Mouse (Mus musculus): Measurements from ENCODE around the gene Cd300ld2. TPM values are rescaled to one million over a fixed set of nuclear protein-coding genes. Genes with fewer than 3 reads are reported as not detected.

The Cd300ld2 gene
- polyA plus RNA-seq (2021; fragmentation: Nextera tagmentation), result not detected in 2 replicates
- long read RNA-seq, experiment 1, result 0 reads
- long read RNA-seq, experiment 2, result 0 reads

GRCm38 (mm10) chr11:115016093-115016492, at the start of gene Cd300ld2:
Gene Cd300ld2 (minus strand): TSS chr11:115016193.

GRCm38 (mm10) chr11:115062077-115062476, 46.1 kb upstream of the Cd300ld2 start, which contains the start of gene Cd300e:
Gene Cd300e (minus strand): TSS chr11:115062177.

GRCm38 (mm10) chr11:115048259-115048658, 32.3 kb upstream of the Cd300ld2 start, which contains the start of gene Cd300ld3:
Gene Cd300ld3 (minus strand): TSS chr11:115048409.

GRCm38 (mm10) chr11:115037669-115038068, 21.7 kb upstream of the Cd300ld2 start, which contains the start of gene Cd300ld5:
Gene Cd300ld5 (minus strand): TSS chr11:115037769.

GRCm38 (mm10) chr11:115026912-115027311, 10.9 kb upstream of the Cd300ld2 start, which contains the start of gene Cd300ld4:
Gene Cd300ld4 (minus strand): TSS chr11:115027012.

GRCm38 (mm10) chr11:115001474-115002040, 14.4 kb downstream of the Cd300ld2 start, which contains the start of gene Cd300c2:
Gene Cd300c2 (minus strand): TSS chr11:115001880.

GRCm38 (mm10) chr11:114989793-114990192, 26.2 kb downstream of the Cd300ld2 start, which contains the start of gene Cd300ld:
Gene Cd300ld (minus strand): TSS chr11:114989922.

GRCm38 (mm10) chr11:114968752-114969207, 47.2 kb downstream of the Cd300ld2 start, which contains the start of gene Cd300c:
Gene Cd300c (minus strand): TSS chr11:114969157.

Other genes starting within 250 kb of the Cd300ld2 start
- 116 and 127 TPM in 2 replicates for gene Btbd17, start 220.2 kb downstream of the Cd300ld2 start, polyA plus RNA-seq (2021; fragmentation: Nextera tagmentation)
- not detected in 2 replicates for gene Gpr142, start 217.3 kb downstream of the Cd300ld2 start, polyA plus RNA-seq (2021; fragmentation: Nextera tagmentation)
- gene Gprc5c, start 165.0 kb downstream of the Cd300ld2 start, polyA plus RNA-seq (2021; fragmentation: Nextera tagmentation), result 1.9 and 2.3 TPM in 2 replicates
- gene Cd300a, start 126.2 kb downstream of the Cd300ld2 start, polyA plus RNA-seq (2021; fragmentation: Nextera tagmentation), result 1.2 and 1.9 TPM in 2 replicates
- 0.04 and 0.31 TPM in 2 replicates for gene Cd300lb, start 81.8 kb downstream of the Cd300ld2 start, polyA plus RNA-seq (2021; fragmentation: Nextera tagmentation)
- gene Cd300c, start 47.0 kb downstream of the Cd300ld2 start, polyA plus RNA-seq (2021; fragmentation: Nextera tagmentation), result not detected in 2 replicates
- gene Cd300ld, start 26.3 kb downstream of the Cd300ld2 start, polyA plus RNA-seq (2021; fragmentation: Nextera tagmentation), result 0.04 TPM in 1 of 2 replicates, not detected in the other
- gene Cd300c2, start 14.3 kb downstream of the Cd300ld2 start, polyA plus RNA-seq (2021; fragmentation: Nextera tagmentation), result 5.0 and 5.3 TPM in 2 replicates
- gene Cd300ld4, start 10.8 kb upstream of the Cd300ld2 start, polyA plus RNA-seq (2021; fragmentation: Nextera tagmentation), result 0.54 TPM in 1 of 2 replicates, not detected in the other
- gene Cd300ld5, start 21.6 kb upstream of the Cd300ld2 start, polyA plus RNA-seq (2021; fragmentation: Nextera tagmentation), result 0.51 and 0.54 TPM in 2 replicates
- gene Cd300ld3, start 32.2 kb upstream of the Cd300ld2 start, polyA plus RNA-seq (2021; fragmentation: Nextera tagmentation), result 1.5 TPM in 1 of 2 replicates, not detected in the other
- 0.26 TPM in 1 of 2 replicates, not detected in the other for gene Cd300e, start 46.0 kb upstream of the Cd300ld2 start, polyA plus RNA-seq (2021; fragmentation: Nextera tagmentation)
- 1.7 and 2.5 TPM in 2 replicates for gene Rab37, start 75.2 kb upstream of the Cd300ld2 start, polyA plus RNA-seq (2021; fragmentation: Nextera tagmentation)
- gene Cd300lf, start 117.8 kb upstream of the Cd300ld2 start, polyA plus RNA-seq (2021; fragmentation: Nextera tagmentation), result 0.14 TPM in 1 of 2 replicates, not detected in the other
- 21.7 and 21.9 TPM in 2 replicates for gene Slc9a3r1, start 147.1 kb upstream of the Cd300ld2 start, polyA plus RNA-seq (2021; fragmentation: Nextera tagmentation)
- gene Tmem104, start 171.3 kb upstream of the Cd300ld2 start, polyA plus RNA-seq (2021; fragmentation: Nextera tagmentation), result 13.6 and 21.7 TPM in 2 replicates
- gene Nat9, start 171.7 kb upstream of the Cd300ld2 start, polyA plus RNA-seq (2021; fragmentation: Nextera tagmentation), result 47.6 and 49.6 TPM in 2 replicates

Measured in left cerebral cortex, adult 6 months (tissue).